ENCODE assay signal across 29 mouse cellular contexts in genomic region chr2:160951595-160951994, GRCm38 (mm10). TPM values are rescaled to one million over a fixed set of nuclear protein-coding genes. Genes with fewer than 3 reads are reported as not detected.
"Had no signal": no experiment of that assay in that cellular context is flagged by ENCODE, and none has a peak within 500 bp of the region (broad histone marks: within the 10 kb centered on the region; RNA-seq: fewer than 3 reads in every experiment).

No protein-coding gene starts in this region.

- H3K27me3 ChIP-seq: heart, embryonic 13.5 days; heart, embryonic 15.5 days; hindbrain, embryonic 13.5 days; hindbrain, embryonic 15.5 days; kidney, embryonic 15.5 days; limb, embryonic 13.5 days; limb, embryonic 15.5 days; liver, embryonic 12.5 days had no signal

- H3K9ac ChIP-seq: heart, embryonic 13.5 days; heart, embryonic 15.5 days; hindbrain, embryonic 13.5 days; hindbrain, embryonic 15.5 days; kidney, embryonic 15.5 days; limb, embryonic 13.5 days; limb, embryonic 15.5 days; liver, embryonic 12.5 days; liver, embryonic 14.5 days had no signal

- H3K4me1 ChIP-seq: hindbrain, embryonic 15.5 days; kidney, embryonic 15.5 days; liver, embryonic 12.5 days had no signal

- H3K4me2 ChIP-seq: heart, embryonic 13.5 days; heart, embryonic 15.5 days; hindbrain, embryonic 13.5 days; hindbrain, embryonic 15.5 days; kidney, embryonic 15.5 days; limb, embryonic 13.5 days; limb, embryonic 15.5 days; liver, embryonic 12.5 days had no signal

- DNase-seq: gastrocnemius, postnatal 14 days; gastrocnemius, postnatal 36 days; heart, adult 18-20 months; heart, postnatal 14 days; heart, postnatal 36 days; kidney, adult 11 months; kidney, adult 2 months; kidney, adult 9 months; kidney, postnatal 14 days; kidney, postnatal 36 days; layer of hippocampus, adult 9-11 months; layer of hippocampus, postnatal 36 days; left cerebral cortex, postnatal 4 days had no signal

- H3K4me3 ChIP-seq: heart, embryonic 10.5 days; heart, embryonic 13.5 days; heart, embryonic 15.5 days; hindbrain, embryonic 13.5 days; hindbrain, embryonic 15.5 days; kidney, embryonic 15.5 days; limb, embryonic 13.5 days; limb, embryonic 15.5 days; liver, embryonic 12.5 days had no signal

- H3K27ac ChIP-seq: heart, embryonic 10.5 days; heart, embryonic 13.5 days; heart, embryonic 15.5 days; hindbrain, embryonic 13.5 days; hindbrain, embryonic 15.5 days; hindbrain, postnatal 0 days; kidney, embryonic 15.5 days; kidney, postnatal 0 days; limb, embryonic 13.5 days; limb, embryonic 15.5 days; liver, embryonic 12.5 days; liver, embryonic 14.5 days had no signal

- ATAC-seq: hindbrain, postnatal 0 days; intestine, embryonic 16.5 days; liver, embryonic 12.5 days had no signal

- H3K9me3 ChIP-seq: heart, embryonic 10.5 days; heart, embryonic 13.5 days; heart, embryonic 15.5 days; hindbrain, embryonic 13.5 days; hindbrain, embryonic 15.5 days; kidney, embryonic 15.5 days; limb, embryonic 13.5 days; limb, embryonic 15.5 days; liver, embryonic 12.5 days had no signal

RNA-seq across cellular contexts. Expression of gene Emilin3, which starts 39.5 kb away (rescaled TPM):
- total RNA-seq: hematopoietic stem cell, adult 5-6 weeks; liver, adult 2 months had no signal
- polyA plus RNA-seq: kidney, adult 2 months; large intestine, adult 2 months; liver, adult 2 months had no signal
